Mouse (Mus musculus): ENCODE measurements at regions not wholly inside any gene's neighbourhood (a gene's known extent, or its start where the extent isn't known, plus 50 kb on each side); places are given as distances from the start of the nearest gene placed in this dataset.

DNA sequence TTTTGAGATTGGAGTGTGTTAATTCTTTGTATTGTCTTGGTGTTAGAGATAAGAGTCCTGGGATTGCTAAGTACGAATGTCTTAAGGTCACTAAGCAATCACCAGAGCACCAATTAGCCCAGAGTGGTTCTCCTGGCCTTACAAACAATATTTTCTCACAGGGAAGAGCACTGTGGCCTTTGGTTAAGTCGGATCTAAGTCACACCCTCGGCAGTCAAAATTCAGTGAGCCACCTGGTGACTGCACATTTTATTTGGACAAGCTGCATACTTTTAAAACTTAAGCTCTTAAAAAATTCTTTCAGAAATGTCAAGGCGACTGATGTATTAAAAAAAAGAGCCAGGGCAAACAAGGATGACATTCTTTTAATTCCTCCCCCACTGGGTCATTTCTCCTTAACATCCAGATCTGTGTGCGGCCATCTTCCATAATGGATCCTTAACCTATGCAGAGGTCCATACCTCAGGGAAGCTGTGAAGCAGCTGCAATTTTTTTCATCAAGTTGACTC lies 60.9 kb upstream of the Foxa2 start:
- DNase-seq (ENCODE audit: low spot score in 2 of 2), result no peak

GRCm38 (mm10) chr2:148110149-148110548 lies 63.4 kb upstream of the Foxa2 start:
- no peak for DNase-seq (ENCODE audit: low spot score in 2 of 2)

DNA sequence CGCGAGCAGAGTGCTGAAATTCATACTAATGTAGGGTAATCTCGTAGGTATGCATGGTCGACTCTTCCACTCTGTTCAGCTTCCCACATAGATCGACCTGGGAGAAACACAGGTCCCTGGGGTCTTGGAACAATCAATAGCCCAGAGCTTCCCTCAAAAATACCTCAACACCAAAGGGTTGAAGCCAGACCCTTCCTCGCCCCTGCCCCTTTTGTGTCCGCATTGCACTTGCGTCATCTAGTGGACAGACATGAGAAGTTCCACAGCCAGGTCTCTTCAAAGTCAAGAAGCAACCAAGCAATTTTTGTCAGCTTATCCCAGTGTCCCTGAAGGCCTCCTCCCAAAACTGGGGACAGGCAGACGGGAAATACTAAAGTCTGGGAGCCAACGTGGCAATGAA lies 65.1 kb upstream of the Foxa2 start:
- no peak for DNase-seq (ENCODE audit: low spot score in 2 of 2)

GRCm38 (mm10) chr2:148113184-148113583 lies 66.4 kb upstream of the Foxa2 start:
- DNase-seq (ENCODE audit: low spot score in 2 of 2), result no peak

DNA sequence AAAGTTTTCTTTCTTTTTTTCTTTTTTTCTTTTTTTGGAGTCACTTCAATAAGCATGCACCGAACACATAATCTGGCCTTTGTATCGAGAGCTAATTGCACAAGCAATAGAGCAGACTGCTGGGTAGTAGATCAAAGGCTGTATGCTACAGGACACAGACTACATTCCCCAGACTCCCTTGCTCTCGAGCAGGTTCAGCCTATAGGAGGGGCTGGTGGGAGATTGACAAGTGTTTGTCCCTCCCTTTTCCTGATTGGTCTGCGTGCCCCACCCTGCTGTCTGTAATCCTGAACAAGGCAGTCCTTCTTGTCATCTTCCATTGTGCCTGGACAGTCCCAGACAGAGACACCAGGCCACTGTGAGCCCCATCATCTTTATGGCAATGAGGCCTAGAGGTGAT lies 67.8 kb upstream of the Foxa2 start:
- DNase-seq (ENCODE audit: low spot score in 2 of 2), result no peak

GRCm38 (mm10) chr2:148116033-148116790 lies 69.4 kb upstream of the Foxa2 start:
- no peak for DNase-seq (ENCODE audit: low spot score in 2 of 2)

- no peak for DNase-seq (ENCODE audit: low spot score in 2 of 2)
Observed at GRCm38 (mm10) chr2:148117420-148117819, 70.7 kb upstream of the Foxa2 start.

- no peak for DNase-seq (ENCODE audit: low spot score in 2 of 2)
Observed at GRCm38 (mm10) chr2:148121885-148122876, 75.4 kb upstream of the Foxa2 start.

- DNase-seq (ENCODE audit: low spot score in 2 of 2), result no peak
Observed at GRCm38 (mm10) chr2:148123780-148124179, 77.0 kb upstream of the Foxa2 start.

DNA sequence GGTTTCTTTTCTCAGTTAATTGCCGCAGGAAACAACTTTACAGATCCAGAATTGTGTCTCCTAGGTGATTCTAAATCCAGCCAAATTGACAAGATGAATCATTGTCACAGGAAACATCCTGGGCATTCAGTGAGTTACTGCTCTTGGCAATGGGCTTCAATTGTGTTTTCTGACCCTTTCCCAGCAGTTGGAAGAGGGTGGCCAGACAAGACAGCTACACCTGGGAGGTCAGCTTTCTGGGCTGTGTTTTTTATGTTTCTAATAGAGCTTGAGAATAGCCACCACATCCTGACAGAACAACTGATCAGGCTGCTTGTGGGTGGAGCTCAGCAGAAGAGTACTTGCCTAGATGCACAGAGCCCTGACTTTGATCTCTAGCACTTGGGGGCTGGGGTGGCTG lies 87.0 kb upstream of the Foxa2 start:
- DNase-seq (ENCODE audit: low spot score in 2 of 2), result no peak

DNA sequence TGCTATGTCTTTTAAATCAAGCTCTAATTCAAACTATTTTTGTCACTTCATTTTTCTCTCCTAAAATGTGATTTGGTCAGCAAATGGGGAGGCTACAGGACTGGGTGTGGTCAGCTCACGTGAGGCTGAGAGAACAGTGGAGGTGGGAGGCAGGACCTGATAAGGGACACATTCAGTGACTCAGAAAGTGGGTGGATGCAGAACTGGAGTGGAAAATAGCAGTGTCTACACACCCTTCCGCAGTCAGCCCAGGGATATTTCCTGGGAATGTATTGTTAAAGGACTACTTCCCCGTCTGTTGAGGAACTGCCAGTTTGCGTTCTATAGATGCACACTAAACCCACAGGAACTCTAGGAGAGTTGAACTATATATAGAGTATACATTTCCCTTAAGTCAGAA lies 95.2 kb upstream of the Foxa2 start:
- no peak for DNase-seq (ENCODE audit: low spot score in 2 of 2)

GRCm38 (mm10) chr2:148144816-148145215 lies 98.0 kb upstream of the Foxa2 start:
- no peak for DNase-seq (ENCODE audit: low spot score in 2 of 2)

DNA sequence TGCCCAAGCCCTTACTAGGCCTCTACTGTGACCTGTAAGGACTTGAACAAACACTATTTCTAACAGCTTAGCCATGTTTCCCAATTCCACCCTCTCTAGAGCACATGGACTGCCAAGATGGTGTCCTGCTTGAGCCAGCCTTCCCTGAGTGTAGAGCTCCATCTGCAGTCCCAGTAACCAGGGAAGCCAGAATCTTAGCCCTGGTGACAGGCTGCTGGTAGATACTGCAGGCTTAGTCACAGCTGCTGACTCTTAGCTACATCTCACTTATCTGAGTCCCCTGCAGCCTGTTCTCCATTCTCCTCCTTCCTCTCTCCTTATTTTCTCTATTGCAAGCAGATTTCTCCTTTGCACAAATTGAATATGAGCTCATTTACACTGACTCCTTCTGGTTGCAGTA lies 101.5 kb upstream of the Foxa2 start:
- no peak for DNase-seq (ENCODE audit: low spot score in 2 of 2)

- DNase-seq (ENCODE audit: low spot score in 2 of 2), result no peak
Observed at GRCm38 (mm10) chr2:148149426-148149825, 102.7 kb upstream of the Foxa2 start.

DNA sequence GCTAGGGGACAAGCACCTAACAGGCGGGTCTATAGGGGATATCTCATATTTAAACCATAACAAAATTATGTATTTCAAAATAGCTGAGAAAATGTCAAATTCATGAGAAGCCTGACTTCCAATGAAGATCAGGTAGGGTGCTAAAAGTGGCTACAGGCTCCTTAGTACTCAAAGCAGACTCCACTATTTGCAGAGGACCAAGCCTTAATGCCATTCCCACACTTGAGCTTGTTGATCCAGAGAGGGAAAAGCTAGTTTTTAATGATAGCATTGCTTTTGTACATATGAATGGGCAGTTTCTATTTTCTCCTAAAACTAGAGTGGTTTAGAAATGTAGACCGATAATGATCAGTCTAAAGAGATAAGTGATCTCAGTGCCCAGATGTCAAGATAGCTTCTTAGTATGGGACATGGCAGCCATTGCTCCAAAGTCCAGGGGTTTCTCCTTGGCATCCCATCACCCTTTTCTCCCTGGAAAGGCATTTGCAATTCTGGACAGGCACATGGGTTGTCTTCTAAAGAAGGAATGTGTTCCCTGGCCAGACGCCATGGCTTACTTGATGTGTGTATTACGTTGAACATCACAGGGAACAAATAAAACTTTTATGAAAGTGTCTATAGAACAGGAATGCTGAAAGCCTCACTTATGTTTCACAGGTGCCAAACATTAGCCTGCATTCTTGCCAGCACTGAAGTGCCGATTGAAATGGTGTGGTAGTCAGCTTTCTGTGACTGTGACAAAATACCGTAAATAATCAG lies 106.9 kb upstream of the Foxa2 start:
- DNase-seq (ENCODE audit: low spot score in 2 of 2), result no peak

DNA sequence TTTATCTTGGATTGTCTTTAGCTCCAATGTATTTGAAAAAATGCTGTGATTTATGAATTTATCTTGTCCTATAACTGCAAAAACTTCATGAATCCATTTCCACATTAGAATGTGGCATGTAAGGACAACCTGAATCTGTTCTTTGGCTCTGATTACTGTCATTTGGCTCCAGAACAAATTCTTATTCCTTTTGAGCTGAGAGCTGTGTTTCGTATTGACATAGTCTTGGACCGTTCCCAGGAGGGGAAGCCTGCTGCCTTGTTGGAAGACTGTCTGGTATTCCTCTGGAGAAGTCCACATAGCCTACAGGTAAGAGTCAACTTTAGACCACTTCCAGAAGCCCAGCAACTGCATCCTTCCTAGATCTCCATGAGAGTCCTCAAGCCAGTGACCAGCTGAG lies 109.4 kb upstream of the Foxa2 start:
- DNase-seq (ENCODE audit: low spot score in 2 of 2), result no peak

DNA sequence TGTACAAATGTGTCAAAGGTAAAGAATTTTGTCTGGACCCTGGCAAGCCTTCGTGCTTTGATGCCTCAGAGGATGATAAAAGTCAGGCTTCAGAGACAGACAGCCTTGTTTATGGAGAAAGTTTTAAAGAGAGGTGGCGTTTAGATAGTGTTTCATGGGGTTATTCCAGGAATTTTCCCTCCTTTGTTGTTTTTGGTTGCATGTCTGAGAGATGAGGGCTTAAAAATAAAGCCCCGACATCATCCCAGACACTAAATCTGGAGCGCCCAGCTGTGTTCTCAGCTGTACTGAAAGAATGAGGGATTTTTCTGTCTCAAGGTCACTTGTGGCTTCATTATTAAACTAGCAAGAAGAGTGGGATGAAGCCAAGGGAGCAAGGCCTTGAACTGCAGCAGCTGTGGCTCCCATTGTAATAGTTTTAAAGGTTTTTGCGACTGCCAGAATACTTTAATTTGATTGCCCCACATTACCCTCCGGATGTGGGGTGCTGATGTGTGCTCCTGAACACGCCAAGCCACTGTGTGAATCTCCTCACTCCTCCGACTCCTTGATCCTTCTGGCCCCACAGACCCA lies 112.3 kb upstream of the Foxa2 start:
- DNase-seq (ENCODE audit: low spot score in 2 of 2), result no peak

- no peak for DNase-seq (ENCODE audit: low spot score in 2 of 2)
Observed at GRCm38 (mm10) chr2:148160997-148161396, 114.2 kb upstream of the Foxa2 start.

DNA sequence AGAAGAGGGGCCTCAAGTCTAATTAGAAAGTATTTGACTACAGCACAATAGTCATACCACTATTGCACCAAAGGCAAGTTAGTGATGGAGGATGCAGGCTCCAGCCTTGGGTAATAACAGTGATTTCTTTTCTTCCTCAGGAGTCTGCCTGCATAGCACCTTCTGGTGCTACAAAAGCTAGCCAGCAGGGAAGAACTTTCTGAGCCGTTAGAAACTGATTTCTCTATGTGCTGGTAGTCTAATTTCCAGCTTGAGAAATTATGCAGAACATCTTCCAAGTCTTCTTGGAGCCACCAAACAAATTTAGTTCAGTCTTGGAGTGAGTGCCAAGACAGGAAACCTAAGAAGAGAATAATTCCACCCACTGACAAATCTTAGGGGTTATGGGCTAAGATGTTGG lies 115.2 kb upstream of the Foxa2 start:
- DNase-seq (ENCODE audit: low spot score in 2 of 2), result no peak

- DNase-seq (ENCODE audit: low spot score in 2 of 2), result no peak
Observed at GRCm38 (mm10) chr2:148162562-148162961, 115.8 kb upstream of the Foxa2 start.

DNA sequence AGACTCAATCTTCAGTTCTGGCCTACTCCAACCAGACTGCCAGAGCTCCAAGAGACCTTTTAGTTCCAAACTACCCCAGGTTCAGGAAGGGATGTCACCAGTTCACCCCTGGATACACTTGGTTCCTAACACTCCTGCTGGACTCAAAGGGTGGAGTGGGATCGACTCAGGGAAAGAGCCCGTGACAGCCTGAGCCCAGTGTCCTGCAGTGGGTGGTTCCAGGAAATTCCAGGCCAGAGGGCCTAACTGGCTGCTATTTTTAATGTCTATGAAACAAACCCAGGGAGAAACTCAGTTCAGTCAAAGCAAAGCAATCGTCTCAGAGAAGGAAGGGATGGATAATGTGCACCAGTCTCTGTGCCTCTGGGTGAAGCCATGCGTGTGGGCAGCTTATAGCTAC lies 124.3 kb upstream of the Foxa2 start:
- no peak for DNase-seq (ENCODE audit: low spot score in 2 of 2)

- no peak for DNase-seq (ENCODE audit: low spot score in 2 of 2)
Observed at GRCm38 (mm10) chr2:148171699-148172098, 124.9 kb upstream of the Foxa2 start.

Data from spleen, postnatal 4 days (tissue).